Mouse (Mus musculus) hindbrain, postnatal 0 days (tissue): ENCODE results near the gene Cib3. TPM values are rescaled to one million over a fixed set of nuclear protein-coding genes. Genes with fewer than 3 reads are reported as not detected.
A peak's percentile ranks its signal among the peaks of the same experiment; 100 is the strongest.

Experiments used
- ATAC-seq: fragments of 200-750 bp; cut with Nextera tagmentation; 2 replicates; pipeline ENCODE4 v1.8.0; 2017; ENCODE audit warnings: mild to moderate bottlenecking, moderate TSS enrichment, moderate library complexity
- DNase-seq: peaks from one replicate; pipeline ENCODE4 v3.0.0-alpha.2; 2015; ENCODE audit warnings: low spot score
- H3K27ac ChIP-seq: fragments of 300-500 bp; sonication (generic); 2 replicates; pipeline ENCODE4 v1.5.1; 2014; ENCODE audit warnings: mild to moderate bottlenecking
- H3K27me3 ChIP-seq: fragments of 300-500 bp; sonication (generic); 2 replicates; pipeline ENCODE4 v1.6.1; 2014; ENCODE audit warnings: low read length, mixed read lengths; ENCODE audit not compliant: insufficient read depth
- H3K36me3 ChIP-seq: fragments of 300-500 bp; sonication (generic); 2 replicates; pipeline ENCODE4 v1.6.1; 2014; ENCODE audit warnings: low read length, mixed read lengths; ENCODE audit not compliant: insufficient read depth
- H3K4me1 ChIP-seq: fragments of 300-500 bp; sonication (generic); 2 replicates; pipeline ENCODE4 v1.6.1; 2014; ENCODE audit warnings: antibody characterized with exemption, low read length, mixed read lengths; ENCODE audit not compliant: insufficient read depth
- H3K4me2 ChIP-seq: fragments of 300-500 bp; sonication (generic); 2 replicates; pipeline ENCODE4 v1.6.1; 2014; ENCODE audit warnings: low read depth, mild to moderate bottlenecking, low read length, moderate library complexity, mixed read lengths
- H3K4me3 ChIP-seq: fragments of 300-500 bp; sonication (generic); 2 replicates; pipeline ENCODE4 v1.5.1; 2014; ENCODE audit warnings: low read length
- H3K9ac ChIP-seq: fragments of 300-500 bp; sonication (generic); replicated peaks from 2 replicates; pipeline ENCODE4 v1.6.1; 2014; ENCODE audit warnings: mild to moderate bottlenecking, low read length, moderate library complexity, mixed read lengths
- H3K9me3 ChIP-seq: fragments of 300-500 bp; sonication (generic); 2 replicates; pipeline ENCODE4 v1.6.1; 2016; ENCODE audit warnings: low read length, mixed read lengths
- CTCF ChIP-seq: IDR thresholded peaks from 2 replicates; pipeline ENCODE4 v1.5.1; 2016; ENCODE audit warnings: antibody characterized with exemption, control low read depth, low read depth
- WGBS: fragments of 180-500 bp; shearing (Covaris S2); extraction: QIAGEN DNeasy Blood & Tissue Kit; methylation state at CpG from one replicate; pipeline ENCODE4 v1.1.7; 2014; 5-methylcytosine and 5-hydroxymethylcytosine counted together
- polyA plus RNA-seq: library from polyadenylated mRNA; unstranded; fragments of >200 nt; fragmentation: Nextera tagmentation; extraction: Ambion mirVana; gene quantifications from 2 replicates; pipeline ENCODE4 v1.2.1, GENCODE M21; 2015
- total RNA-seq: library from RNA; depleted of rRNA; stranded (reverse); fragments of >200 nt; gene quantifications from 2 replicates; pipeline ENCODE4 v1.2.3, GENCODE M21; 2014; rRNA removed

Gene Cib3
- total and polyA plus RNA-seq, 2 experiments from 2014 or later = not detected

DNA sequence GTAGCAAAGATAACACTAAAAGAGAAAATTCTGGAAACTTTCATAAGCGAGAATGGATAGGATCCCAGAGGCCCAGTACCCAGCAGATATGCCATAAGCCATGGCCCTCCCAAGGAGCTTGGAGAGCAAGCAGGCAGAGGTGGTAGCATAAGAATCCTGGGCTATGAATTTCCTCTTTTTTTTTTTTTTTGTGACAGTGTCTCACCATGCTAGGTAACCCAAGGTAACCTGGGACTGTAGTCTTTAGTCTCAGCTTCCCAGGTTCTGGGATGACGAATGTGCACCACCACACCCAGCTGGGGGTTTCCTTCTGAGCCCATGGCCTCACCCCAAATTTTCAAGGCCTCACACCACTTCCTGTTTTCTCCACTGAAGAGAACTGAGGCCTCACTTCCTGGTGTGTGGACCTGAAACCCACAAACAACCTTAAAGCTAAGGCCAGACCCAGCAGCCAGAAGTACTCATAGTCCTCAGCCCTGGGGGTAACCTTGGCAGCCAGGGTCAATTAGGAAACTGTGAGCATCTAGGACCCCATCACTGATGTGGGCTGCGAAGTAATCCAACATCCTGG, 43.5 kb downstream of the Cib3 start:
- Histone ChIP-seq H3K4me3 (no peak overlapping the region), H3K27me3 (no peaks in the 10 kb centered on the region), H3K27ac (no peak overlapping the region), H3K36me3 (peaks cover 54% of the 10 kb centered on the region), H3K9ac (no peak overlapping the region), H3K4me1 (no peaks in the 10 kb centered on the region), H3K4me2 (no peak overlapping the region), H3K9me3 (no peaks in the 10 kb centered on the region)
- ATAC-seq (no peak), DNase-seq (no peak)
- WGBS = 85% methylated on average over 3 of the region's 3 CpGs
- TF ChIP-seq CTCF = no peak

DNA sequence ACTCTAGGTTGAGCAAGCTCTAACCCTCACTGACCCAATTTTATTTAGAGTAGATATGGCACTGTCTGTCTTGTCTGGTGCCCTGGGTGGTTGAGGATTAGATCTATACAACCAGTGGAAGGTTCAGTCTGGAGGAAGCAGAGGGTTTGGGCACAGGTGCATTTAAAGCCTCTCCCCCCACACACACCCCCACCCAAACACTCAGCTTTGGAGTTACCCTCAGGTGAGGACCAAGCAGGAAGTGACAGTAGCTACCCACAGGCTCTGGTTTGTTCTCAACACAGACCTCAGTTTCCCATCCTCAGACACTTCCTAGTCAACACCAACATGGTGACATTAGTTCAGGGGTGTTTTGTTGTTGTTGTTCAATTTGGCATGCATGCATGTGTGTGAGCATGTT, 49.8 kb downstream of the Cib3 start:
- TF ChIP-seq CTCF = no peak
- no peaks in the 10 kb centered on the region for H3K27me3 ChIP-seq
- no peaks in the 10 kb centered on the region for H3K9me3 ChIP-seq
- no peak overlapping the region for H3K4me3 ChIP-seq
- H3K27ac ChIP-seq = no peak overlapping the region
- H3K4me2 ChIP-seq = peak overlapping the region; percentile 92; the same call in 1 of the 2 replicates
- H3K9ac ChIP-seq = no peak overlapping the region
- DNase-seq (no peak), ATAC-seq (no peak)
- no peaks in the 10 kb centered on the region for H3K36me3 ChIP-seq
- H3K4me1 ChIP-seq = peaks cover 13% of the 10 kb centered on the region

DNA sequence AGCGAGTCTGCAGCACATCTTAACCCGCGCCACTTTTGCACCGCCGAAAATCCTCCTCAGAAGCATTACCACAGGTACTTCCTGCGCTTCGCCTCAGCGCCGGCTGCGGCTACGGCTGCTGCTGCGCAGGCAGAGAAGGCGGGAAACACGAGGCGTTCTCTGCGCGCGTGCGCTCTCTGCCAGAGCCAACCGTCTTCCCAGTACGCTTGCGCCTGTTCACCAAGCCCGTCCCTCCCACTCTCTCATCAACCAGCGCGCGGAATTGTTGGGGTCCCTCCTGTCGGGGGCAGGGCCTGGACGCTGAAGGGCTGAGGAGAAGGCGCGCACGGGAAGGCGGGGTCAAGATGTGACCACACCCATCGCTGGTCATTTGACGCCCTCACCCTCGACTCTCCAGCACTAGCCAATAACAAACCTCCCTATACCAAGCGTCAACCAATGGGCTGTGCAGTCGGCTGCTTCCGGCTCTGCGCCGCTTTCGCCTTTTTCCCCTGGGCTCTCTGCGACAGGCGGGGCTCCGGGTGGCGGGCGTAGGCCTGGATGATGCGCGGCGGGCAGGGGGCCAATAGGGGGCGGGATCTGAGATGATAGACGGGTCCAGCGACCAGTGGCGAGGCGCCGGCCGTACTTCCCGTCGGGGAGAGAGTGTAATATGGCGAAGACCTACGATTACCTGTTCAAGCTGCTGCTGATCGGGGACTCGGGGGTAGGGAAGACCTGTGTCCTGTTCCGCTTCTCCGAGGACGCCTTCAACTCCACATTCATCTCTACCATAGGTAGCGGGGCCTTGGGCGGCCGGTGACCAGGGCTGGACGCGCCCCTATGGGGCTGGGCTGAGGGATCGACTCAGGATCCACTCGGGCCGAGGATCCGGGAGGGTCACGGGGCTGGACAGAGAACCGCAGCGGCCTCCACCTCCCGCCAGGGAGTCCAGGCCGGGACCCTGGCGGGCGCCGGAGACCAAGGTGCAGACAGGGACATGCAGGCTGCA, 51.6 kb downstream of the Cib3 start, which contains the start of gene Rab8a:
TSS of gene Rab8a (plus strand) at position 494 of the 991 bp plus-strand sequence.
- under 1% methylated on average over 82 of the region's 82 CpGs for WGBS
- peak within 1 kb of the TSS; percentile 98 for H3K9ac ChIP-seq
- TF ChIP-seq CTCF = no peak; the same call in 1 of the 2 replicates
- no peaks in the 10 kb centered on the region for H3K9me3 ChIP-seq
- peak within 1 kb of the TSS; percentile 97 for H3K4me3 ChIP-seq
- no peaks in the 10 kb centered on the region for H3K27me3 ChIP-seq
- peak within 1 kb of the TSS; percentile 92 for H3K4me2 ChIP-seq
- H3K4me1 ChIP-seq = peaks cover 13% of the 10 kb centered on the region
- H3K27ac ChIP-seq = peak within 1 kb of the TSS; percentile 92
- ATAC-seq (peak; percentile 99), DNase-seq (peak; percentile 100)
- no peaks in the 10 kb centered on the region for H3K36me3 ChIP-seq

DNA sequence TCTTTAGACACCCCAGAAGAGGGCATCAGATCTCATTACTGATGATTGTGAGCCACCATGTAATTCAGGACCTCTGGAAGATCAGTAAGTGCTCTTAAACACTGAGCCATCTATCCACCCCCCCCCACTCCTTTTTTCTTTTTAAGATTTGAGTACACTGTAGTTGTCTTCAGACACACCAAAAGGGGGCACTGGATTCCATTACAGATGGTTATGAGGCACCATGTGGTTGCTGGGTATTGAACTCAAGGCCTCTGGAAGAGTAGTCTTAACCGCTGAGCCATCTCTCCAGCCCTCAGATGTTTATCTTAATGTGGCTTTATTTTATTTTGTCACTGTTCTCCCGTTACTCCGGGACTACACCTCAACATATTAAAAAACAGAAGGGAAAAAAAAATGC, 52.6 kb downstream of the Cib3 start:
- Histone ChIP-seq H3K9ac (no peak overlapping the region), H3K4me3 (peak overlapping the region; percentile 97), H3K36me3 (no peaks in the 10 kb centered on the region), H3K4me2 (peak overlapping the region; percentile 66), H3K4me1 (peaks cover 13% of the 10 kb centered on the region), H3K9me3 (no peaks in the 10 kb centered on the region), H3K27me3 (no peaks in the 10 kb centered on the region), H3K27ac (peak overlapping the region; percentile 74; the same call in 1 of the 2 replicates)
- ATAC-seq (no peak), DNase-seq (no peak)
- WGBS = 74% methylated on average over 3 of the region's 3 CpGs
- TF ChIP-seq CTCF = no peak

DNA sequence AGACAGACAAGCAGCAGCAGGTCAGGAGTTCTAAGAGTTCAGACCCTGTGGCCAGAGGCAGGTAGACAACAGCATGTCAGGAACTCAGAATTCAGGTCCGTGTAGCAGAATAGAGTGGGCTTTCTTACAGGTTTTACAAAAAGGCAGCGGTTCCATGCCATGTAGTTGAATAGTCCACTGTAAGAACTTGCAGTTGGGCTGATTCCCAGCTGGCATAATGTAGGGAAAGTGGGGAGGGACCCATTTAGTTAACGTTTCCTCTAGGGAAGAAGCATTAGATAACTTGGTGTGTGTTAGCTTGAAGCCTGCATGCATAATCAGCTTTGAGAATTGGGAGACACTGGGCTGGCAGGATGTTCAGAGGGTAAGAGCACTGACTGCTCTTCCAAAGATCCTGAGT, 53.9 kb downstream of the Cib3 start:
- no peak for TF ChIP-seq CTCF
- ATAC-seq (no peak), DNase-seq (no peak)
- Histone ChIP-seq H3K9me3 (no peaks in the 10 kb centered on the region), H3K9ac (no peak overlapping the region), H3K27ac (no peak overlapping the region), H3K27me3 (no peaks in the 10 kb centered on the region), H3K4me2 (no peak overlapping the region), H3K4me3 (no peak overlapping the region), H3K4me1 (peaks cover 13% of the 10 kb centered on the region), H3K36me3 (no peaks in the 10 kb centered on the region)
- 69% methylated on average over 3 of the region's 3 CpGs for WGBS

DNA sequence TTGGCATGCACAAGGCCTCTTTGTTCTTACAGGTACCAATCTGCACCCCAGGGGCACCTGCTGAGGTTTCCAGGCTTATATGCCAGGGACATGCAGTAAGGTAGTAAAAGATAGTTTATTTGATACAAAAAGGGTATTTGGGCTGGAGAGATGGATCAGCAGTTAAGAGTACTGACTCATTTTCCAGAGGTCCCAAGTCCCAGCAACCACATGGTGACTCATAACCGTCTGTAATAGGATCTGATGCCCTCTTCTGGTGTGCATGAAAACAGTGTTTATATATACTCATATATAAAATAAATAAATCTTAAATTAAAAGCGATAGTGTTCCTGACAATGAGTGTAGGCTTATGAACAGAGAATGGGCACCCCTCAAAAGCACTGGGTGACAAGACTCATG, 54.5 kb downstream of the Cib3 start:
- H3K27ac ChIP-seq = no peak overlapping the region
- peaks cover 13% of the 10 kb centered on the region for H3K4me1 ChIP-seq
- H3K27me3 ChIP-seq = no peaks in the 10 kb centered on the region
- no peaks in the 10 kb centered on the region for H3K36me3 ChIP-seq
- no peak for TF ChIP-seq CTCF
- H3K9me3 ChIP-seq = no peaks in the 10 kb centered on the region
- no peak overlapping the region for H3K9ac ChIP-seq
- ATAC-seq = no peak
- H3K4me3 ChIP-seq = no peak overlapping the region
- H3K4me2 ChIP-seq = no peak overlapping the region
- DNase-seq = no peak
- 88% methylated on average over 2 of the region's 2 CpGs for WGBS

Other genes starting within 250 kb of the Cib3 start
- not detected in 2 replicates for gene Cyp4f18, start 203.2 kb downstream of the Cib3 start, total RNA-seq
- 0.46 and 0.78 TPM in 2 replicates for gene Cyp4f18, start 203.2 kb downstream of the Cib3 start, polyA plus RNA-seq
- gene Olfr372, start 171.6 kb downstream of the Cib3 start, total RNA-seq = not detected in 2 replicates
- not detected in 2 replicates for gene Olfr372, start 171.6 kb downstream of the Cib3 start, polyA plus RNA-seq
- gene Olfr373, start 129.7 kb downstream of the Cib3 start, total RNA-seq = not detected in 2 replicates
- 0.04 TPM in 1 of 2 replicates, not detected in the other for gene Olfr373, start 129.7 kb downstream of the Cib3 start, polyA plus RNA-seq
- gene Olfr374, start 105.8 kb downstream of the Cib3 start, total RNA-seq = not detected in 2 replicates
- gene Olfr374, start 105.8 kb downstream of the Cib3 start, polyA plus RNA-seq = not detected in 2 replicates
- 76.2 and 83.2 TPM in 2 replicates for gene Tpm4, start 77.9 kb downstream of the Cib3 start, total RNA-seq
- gene Tpm4, start 77.9 kb downstream of the Cib3 start, polyA plus RNA-seq = 124 and 127 TPM in 2 replicates
- gene Rab8a, start 51.6 kb downstream of the Cib3 start, total RNA-seq = 26.6 and 29.5 TPM in 2 replicates
- gene Rab8a, start 51.6 kb downstream of the Cib3 start, polyA plus RNA-seq = 64.8 and 71.5 TPM in 2 replicates
- gene Hsh2d, start 23.2 kb downstream of the Cib3 start, total RNA-seq = not detected in 2 replicates
- gene Hsh2d, start 23.2 kb downstream of the Cib3 start, polyA plus RNA-seq = 0.14 TPM in 1 of 2 replicates, not detected in the other
- not detected in 2 replicates for gene Gm11034, start 799 bp upstream of the Cib3 start, total RNA-seq
- gene Gm11034, start 799 bp upstream of the Cib3 start, polyA plus RNA-seq = not detected in 2 replicates
- gene Fam32a, start 6.9 kb upstream of the Cib3 start, total RNA-seq = 90.0 and 94.7 TPM in 2 replicates
- gene Fam32a, start 6.9 kb upstream of the Cib3 start, polyA plus RNA-seq = 78.9 and 83.2 TPM in 2 replicates
- gene Ap1m1, start 27.2 kb upstream of the Cib3 start, total RNA-seq = 76.8 and 81.3 TPM in 2 replicates
- 197 and 216 TPM in 2 replicates for gene Ap1m1, start 27.2 kb upstream of the Cib3 start, polyA plus RNA-seq
- gene Gm10282, start 92.4 kb upstream of the Cib3 start, total RNA-seq = 0.36 and 1.5 TPM in 2 replicates
- 11.7 and 12.3 TPM in 2 replicates for gene Gm10282, start 92.4 kb upstream of the Cib3 start, polyA plus RNA-seq
- gene Klf2, start 106.2 kb upstream of the Cib3 start, total RNA-seq = 4.3 and 8.2 TPM in 2 replicates
- gene Klf2, start 106.2 kb upstream of the Cib3 start, polyA plus RNA-seq = 8.8 and 9.9 TPM in 2 replicates
- 49.6 and 66.0 TPM in 2 replicates for gene Eps15l1, start 208.6 kb upstream of the Cib3 start, total RNA-seq
- gene Eps15l1, start 208.6 kb upstream of the Cib3 start, polyA plus RNA-seq = 43.4 and 45.5 TPM in 2 replicates
- 0.40 and 0.42 TPM in 2 replicates for gene Calr3, start 231.0 kb upstream of the Cib3 start, total RNA-seq
- gene Calr3, start 231.0 kb upstream of the Cib3 start, polyA plus RNA-seq = 1.4 and 1.9 TPM in 2 replicates
- gene 1700030K09Rik, start 231.0 kb upstream of the Cib3 start, total RNA-seq = 8.6 and 11.3 TPM in 2 replicates
- gene 1700030K09Rik, start 231.0 kb upstream of the Cib3 start, polyA plus RNA-seq = 13.1 and 13.2 TPM in 2 replicates